Mouse (Mus musculus) stomach, embryonic 16.5 days (tissue): ENCODE results near the gene Six5. TPM values are rescaled to one million over a fixed set of nuclear protein-coding genes. Genes with fewer than 3 reads are reported as not detected.

Experiments
- ATAC-seq: fragments of 200-750 bp; cut with Nextera tagmentation; 2 replicates; pipeline ENCODE4 v1.8.0; 2017; ENCODE audit warnings: moderate number of reproducible peaks, moderate TSS enrichment; ENCODE audit not compliant: insufficient read depth, low FRiP score
- H3K27ac ChIP-seq: fragments of 300-500 bp; sonication (generic); 2 replicates; pipeline ENCODE4 v1.5.1; 2014; ENCODE audit warnings: low read length
- H3K27me3 ChIP-seq: fragments of 300-500 bp; sonication (generic); 2 replicates; pipeline ENCODE4 v1.6.1; 2014; ENCODE audit warnings: low read length, control low read depth, mixed read lengths; ENCODE audit not compliant: control insufficient read depth, insufficient read depth
- H3K36me3 ChIP-seq: fragments of 300-500 bp; sonication (generic); 2 replicates; pipeline ENCODE4 v1.6.1; 2014; ENCODE audit warnings: low read length; ENCODE audit not compliant: control insufficient read depth, insufficient read depth
- H3K4me1 ChIP-seq: fragments of 300-500 bp; sonication (generic); 2 replicates; pipeline ENCODE4 v1.6.1; 2014; ENCODE audit warnings: low read length, control low read depth, mixed read lengths; ENCODE audit not compliant: control insufficient read depth, insufficient read depth
- H3K4me2 ChIP-seq: fragments of 300-500 bp; sonication (generic); 2 replicates; pipeline ENCODE4 v1.6.1; 2014; ENCODE audit warnings: low read depth, low read length, mixed read lengths
- H3K4me3 ChIP-seq: fragments of 300-500 bp; sonication (generic); replicated peaks from 2 replicates; pipeline ENCODE4 v1.5.1; 2014; ENCODE audit warnings: mild to moderate bottlenecking, low read length
- H3K9ac ChIP-seq: fragments of 300-500 bp; sonication (generic); 2 replicates; pipeline ENCODE4 v1.6.1; 2014; ENCODE audit warnings: low read length
- H3K9me3 ChIP-seq: fragments of 300-500 bp; sonication (generic); replicated peaks from 2 replicates; pipeline ENCODE4 v1.6.1; 2016; ENCODE audit warnings: low read length, control low read depth; ENCODE audit not compliant: control insufficient read depth
- WGBS: fragments of 180-500 bp; shearing (Covaris S2); extraction: QIAGEN DNeasy Blood & Tissue Kit; methylation state at CpG from one replicate; pipeline ENCODE4 v1.1.7; 2014; 5-methylcytosine and 5-hydroxymethylcytosine counted together
- polyA plus RNA-seq: library from polyadenylated mRNA; unstranded; fragments of >200 nt; fragmentation: Nextera tagmentation; extraction: Ambion mirVana; gene quantifications from 2 replicates; pipeline ENCODE4 v1.2.1, GENCODE M21; 2015

The Six5 gene
- polyA plus RNA-seq, 1 experiment from 2014 or later, result 10.4 TPM

DNA sequence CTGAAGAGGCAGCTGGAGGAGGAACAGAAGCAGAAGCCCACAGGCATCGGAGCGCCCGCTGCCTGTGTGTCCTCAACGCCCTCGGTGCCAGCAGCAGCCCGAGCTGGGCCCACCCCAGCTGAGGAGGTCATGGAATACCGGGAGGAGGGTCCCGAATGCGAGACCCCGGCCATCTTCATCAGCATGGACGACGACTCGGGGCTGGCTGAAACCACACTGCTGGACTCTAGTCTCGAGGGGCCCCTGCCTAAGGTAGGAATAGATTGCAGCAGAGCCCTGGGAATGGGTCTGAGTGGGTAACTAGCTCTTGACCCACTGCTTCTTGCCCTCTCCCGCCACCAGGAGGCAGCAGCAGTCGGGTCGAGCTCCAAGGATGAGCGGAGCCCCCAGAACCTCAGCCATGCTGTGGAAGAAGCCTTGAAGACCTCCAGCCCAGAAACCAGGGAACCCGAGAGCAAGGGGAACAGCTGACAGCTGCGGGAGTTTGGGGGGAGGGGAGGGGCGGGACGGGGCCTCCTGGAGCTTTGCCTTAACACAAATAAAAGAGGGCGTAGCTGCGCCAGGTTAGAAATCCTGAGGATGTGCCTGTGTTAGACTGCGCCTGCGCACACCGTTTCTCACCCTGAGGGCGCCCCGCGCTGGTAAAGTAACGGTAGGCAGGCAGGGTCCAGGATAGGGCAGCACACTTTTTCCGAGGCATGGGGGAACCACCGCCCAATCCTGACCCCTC, 40.2 kb upstream of the Six5 start, which contains the start of gene Rsph6a:
TSS of gene Rsph6a (plus strand) at position 644 of the 730 bp plus-strand sequence.
- H3K4me1 ChIP-seq, result 0 out of 2 replicates have a peak, but pooled peaks cover 4% of the 10 kb centered on the region
- no peaks in the 10 kb centered on the region for H3K9me3 ChIP-seq
- peaks cover 15% of the 10 kb centered on the region for H3K36me3 ChIP-seq
- 28% methylated on average over 33 of the region's 33 CpGs for WGBS
- peak; percentile 57; the same call in 1 of the 2 replicates for ATAC-seq
- H3K27ac ChIP-seq, result no peak within 1 kb of the TSS
- no peak within 1 kb of the TSS for H3K4me2 ChIP-seq
- no peak within 1 kb of the TSS for H3K4me3 ChIP-seq
- 0 out of 2 replicates have a peak within 1 kb of the TSS, but pooled peaks have one; percentile 16 for H3K9ac ChIP-seq
- H3K27me3 ChIP-seq, result no peaks in the 10 kb centered on the region

DNA sequence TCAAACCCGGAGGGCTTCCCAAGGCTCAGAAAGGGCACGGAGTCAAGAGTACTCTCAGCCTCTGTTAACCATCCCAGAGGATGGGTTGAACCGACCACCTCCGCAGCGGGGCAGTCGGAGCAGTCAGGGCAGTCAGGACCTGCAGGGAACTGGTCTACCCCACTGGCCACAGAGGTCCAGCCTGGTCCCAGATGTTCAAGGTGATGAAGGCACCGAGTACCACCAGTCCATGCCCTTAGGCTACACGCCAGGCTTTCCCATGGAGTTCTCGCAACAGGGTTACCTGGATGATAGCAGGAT, 39.7 kb upstream of the Six5 start:
- Histone ChIP-seq H3K36me3 (peaks cover 14% of the 10 kb centered on the region), H3K27ac (no peak overlapping the region), H3K9me3 (no peaks in the 10 kb centered on the region), H3K4me2 (no peak overlapping the region), H3K4me1 (0 out of 2 replicates have a peak, but pooled peaks cover 4% of the 10 kb centered on the region), H3K27me3 (no peaks in the 10 kb centered on the region), H3K9ac (0 out of 2 replicates have a peak overlapping the region, but pooled peaks have one; percentile 16), H3K4me3 (no peak overlapping the region)
- ATAC-seq, result peak; percentile 2; the same call in 1 of the 2 replicates
- whole genome bisulfite sequencing, result 59% methylated on average over 9 of the region's 9 CpGs

DNA sequence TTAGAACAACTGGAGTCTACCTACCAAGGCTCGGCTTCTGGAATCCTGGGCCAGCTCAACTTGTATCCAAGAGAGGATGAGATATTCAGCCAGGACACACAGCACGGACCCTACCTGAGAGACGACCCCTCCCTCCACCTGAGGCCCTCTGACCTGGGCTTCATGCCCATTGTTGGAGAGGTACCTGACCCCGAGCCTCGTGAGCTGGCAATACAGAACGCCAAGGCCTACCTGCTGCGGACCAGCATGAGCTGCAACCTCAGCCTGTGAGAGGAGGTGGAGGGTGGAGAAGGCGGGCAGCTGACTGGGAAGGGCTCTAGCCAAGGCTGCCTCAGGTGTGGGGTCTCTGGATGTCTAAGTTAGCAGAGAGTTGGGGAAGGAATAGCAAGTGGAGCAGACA, 39.3 kb upstream of the Six5 start:
- no peak overlapping the region for H3K9ac ChIP-seq
- 85% methylated on average over 8 of the region's 8 CpGs for WGBS
- H3K36me3 ChIP-seq, result peaks cover 11% of the 10 kb centered on the region
- H3K27me3 ChIP-seq, result no peaks in the 10 kb centered on the region
- no peak for ATAC-seq
- no peak overlapping the region for H3K4me2 ChIP-seq
- no peaks in the 10 kb centered on the region for H3K9me3 ChIP-seq
- H3K4me1 ChIP-seq, result 0 out of 2 replicates have a peak, but pooled peaks cover 4% of the 10 kb centered on the region
- H3K27ac ChIP-seq, result no peak overlapping the region
- no peak overlapping the region for H3K4me3 ChIP-seq

DNA sequence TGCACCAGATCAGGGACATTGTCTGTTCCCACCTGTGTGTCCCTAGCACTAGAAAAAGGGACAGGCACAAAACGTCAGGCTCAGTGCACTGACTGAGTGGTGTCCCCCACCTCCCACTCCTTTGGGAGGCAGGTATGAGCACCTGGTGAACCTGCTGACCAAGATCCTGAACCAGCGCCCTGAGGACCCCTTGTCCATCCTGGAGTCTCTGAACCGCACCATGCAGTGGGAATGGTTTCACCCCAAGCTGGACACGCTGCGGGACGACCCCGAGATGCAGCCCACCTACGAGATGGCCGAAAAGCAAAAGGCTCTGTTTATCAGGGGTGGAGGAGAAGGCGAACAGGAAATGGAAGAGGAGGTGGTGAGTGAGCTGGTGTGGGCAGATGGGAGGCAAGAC, 37.0 kb upstream of the Six5 start:
- H3K4me3 ChIP-seq, result no peak overlapping the region
- no peaks in the 10 kb centered on the region for H3K27me3 ChIP-seq
- H3K4me1 ChIP-seq, result 0 out of 2 replicates have a peak, but pooled peaks cover 4% of the 10 kb centered on the region
- H3K9ac ChIP-seq, result no peak overlapping the region
- no peak overlapping the region for H3K4me2 ChIP-seq
- no peak overlapping the region for H3K27ac ChIP-seq
- WGBS, result 88% methylated on average over 10 of the region's 10 CpGs
- ATAC-seq, result no peak
- no peaks in the 10 kb centered on the region for H3K9me3 ChIP-seq
- H3K36me3 ChIP-seq, result peaks cover 2% of the 10 kb centered on the region

DNA sequence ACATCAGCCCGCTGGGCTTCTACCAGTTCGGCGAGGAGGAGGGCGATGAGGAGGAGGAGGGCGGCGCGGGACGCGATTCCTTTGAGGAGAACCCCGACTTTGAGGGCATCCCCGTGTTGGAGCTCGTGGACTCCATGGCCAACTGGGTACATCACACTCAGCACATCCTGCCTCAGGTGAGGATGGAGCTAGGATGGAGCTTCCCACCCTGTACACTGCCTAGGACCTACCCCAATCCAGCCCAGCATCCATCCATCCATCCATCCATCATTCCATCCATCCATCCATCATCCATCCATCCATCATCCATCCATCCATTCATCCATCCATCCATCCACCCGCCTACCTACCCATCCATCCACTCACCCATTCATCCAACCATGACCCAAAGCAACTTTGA, 28.5 kb upstream of the Six5 start:
- Histone ChIP-seq H3K36me3 (no peaks in the 10 kb centered on the region), H3K9ac (no peak overlapping the region), H3K27me3 (peaks cover 28% of the 10 kb centered on the region), H3K4me1 (no peaks in the 10 kb centered on the region), H3K4me2 (peak overlapping the region; percentile 29; the same call in 1 of the 2 replicates), H3K27ac (no peak overlapping the region), H3K4me3 (peak overlapping the region; percentile 14; the same call in 1 of the 2 replicates), H3K9me3 (no peaks in the 10 kb centered on the region)
- WGBS, result 37% methylated on average over 13 of the region's 13 CpGs
- ATAC-seq, result no peak

DNA sequence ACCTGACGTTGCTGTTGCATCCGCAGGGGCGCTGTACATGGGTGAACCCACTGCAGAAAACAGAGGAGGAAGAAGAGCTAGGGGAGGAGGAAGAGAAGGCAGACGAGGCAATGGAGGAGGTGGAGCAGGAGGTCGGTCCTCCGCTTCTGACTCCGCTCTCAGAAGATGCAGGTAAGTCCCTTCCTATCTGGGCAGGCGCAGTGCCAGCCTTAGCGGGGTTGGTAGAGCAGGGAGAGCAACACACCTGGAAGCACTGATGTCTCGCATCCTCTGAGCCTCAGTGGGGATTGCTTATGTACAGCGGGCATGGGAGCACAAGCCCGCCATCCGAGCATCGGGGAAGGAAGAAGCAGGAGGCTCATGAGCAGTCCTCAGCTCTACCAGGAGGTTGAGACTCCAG, 27.3 kb upstream of the Six5 start:
- Histone ChIP-seq H3K4me3 (no peak overlapping the region), H3K27ac (no peak overlapping the region), H3K27me3 (peaks cover 28% of the 10 kb centered on the region), H3K9me3 (no peaks in the 10 kb centered on the region), H3K4me2 (no peak overlapping the region), H3K9ac (no peak overlapping the region), H3K36me3 (no peaks in the 10 kb centered on the region), H3K4me1 (no peaks in the 10 kb centered on the region)
- WGBS, result 42% methylated on average over 14 of the region's 14 CpGs
- no peak for ATAC-seq

DNA sequence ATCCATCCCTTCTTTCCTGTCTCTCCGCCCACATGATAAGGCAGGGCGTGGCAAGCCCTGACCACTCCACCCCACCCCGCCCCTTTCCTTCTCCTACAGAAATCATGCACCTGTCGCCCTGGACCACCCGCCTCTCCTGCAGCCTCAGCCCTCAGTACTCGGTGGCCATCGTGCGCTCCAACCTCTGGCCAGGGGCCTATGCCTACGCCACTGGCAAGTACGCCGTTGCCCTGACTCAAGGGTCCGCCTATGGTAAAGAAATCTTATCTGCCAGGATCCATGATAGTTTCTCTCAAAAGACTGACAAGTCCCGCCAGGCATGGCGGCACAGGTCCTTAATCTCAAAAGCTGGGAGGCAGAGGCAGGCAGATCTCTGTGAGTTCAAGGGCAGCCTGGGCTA, 26.5 kb upstream of the Six5 start:
- Histone ChIP-seq H3K27ac (no peak overlapping the region), H3K9me3 (no peaks in the 10 kb centered on the region), H3K4me2 (no peak overlapping the region), H3K4me1 (no peaks in the 10 kb centered on the region), H3K4me3 (no peak overlapping the region), H3K36me3 (no peaks in the 10 kb centered on the region), H3K27me3 (peaks cover 28% of the 10 kb centered on the region), H3K9ac (no peak overlapping the region)
- no peak for ATAC-seq
- WGBS, result 62% methylated on average over 12 of the region's 14 CpGs

DNA sequence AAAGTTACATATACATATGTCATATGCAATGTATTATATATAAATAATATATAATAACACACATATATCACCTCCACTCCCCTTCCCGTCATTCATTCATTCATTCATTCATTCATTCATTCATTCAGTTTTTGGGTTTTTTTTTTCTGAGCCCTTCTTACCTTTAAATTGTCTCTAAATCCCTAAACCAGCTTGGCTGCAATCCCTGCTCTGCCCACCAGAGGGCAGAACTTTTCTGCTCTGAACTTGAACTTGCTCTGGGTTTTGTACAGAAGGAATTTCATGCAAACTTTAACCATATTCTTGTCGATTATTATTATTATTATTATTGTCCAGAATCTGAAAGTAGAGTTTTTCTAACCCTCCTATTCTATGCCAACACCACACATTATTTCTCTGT, 25.7 kb upstream of the Six5 start:
- no peak overlapping the region for H3K4me2 ChIP-seq
- no peak for ATAC-seq
- WGBS, result 1% methylated on average over 2 of the region's 2 CpGs
- no peaks in the 10 kb centered on the region for H3K36me3 ChIP-seq
- no peaks in the 10 kb centered on the region for H3K9me3 ChIP-seq
- no peak overlapping the region for H3K9ac ChIP-seq
- H3K4me1 ChIP-seq, result no peaks in the 10 kb centered on the region
- H3K27ac ChIP-seq, result no peak overlapping the region
- H3K4me3 ChIP-seq, result no peak overlapping the region
- H3K27me3 ChIP-seq, result peaks cover 28% of the 10 kb centered on the region

DNA sequence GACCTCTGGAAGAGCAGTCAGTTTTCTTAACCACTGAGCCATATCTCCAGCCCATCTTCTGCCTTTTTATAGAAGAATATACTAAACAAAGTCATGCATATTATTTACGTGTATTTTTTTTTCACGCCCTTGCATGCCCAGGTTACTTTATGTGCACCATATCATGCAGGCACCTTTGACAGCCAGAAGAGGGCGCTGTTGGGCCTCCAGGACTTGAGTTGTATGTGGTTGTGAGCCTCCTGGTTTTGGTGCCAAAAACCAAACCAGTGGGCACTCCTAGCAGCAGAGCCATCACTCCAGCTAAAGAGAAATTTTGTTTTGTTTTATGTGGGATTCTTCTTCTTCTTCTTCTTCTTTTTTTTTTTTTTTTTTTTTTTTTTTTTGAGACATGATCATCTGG, 24.9 kb upstream of the Six5 start:
- Histone ChIP-seq H3K9ac (no peak overlapping the region), H3K4me1 (no peaks in the 10 kb centered on the region)
- 48% methylated on average over 3 of the region's 3 CpGs for WGBS

More for the DNA sequence above, 24.9 kb upstream of the Six5 start:
- H3K9me3 ChIP-seq, result no peaks in the 10 kb centered on the region
- H3K27me3 ChIP-seq, result peaks cover 28% of the 10 kb centered on the region
- H3K4me3 ChIP-seq, result no peak overlapping the region
- no peak overlapping the region for H3K4me2 ChIP-seq
- no peak for ATAC-seq
- H3K27ac ChIP-seq, result no peak overlapping the region
- no peaks in the 10 kb centered on the region for H3K36me3 ChIP-seq
